Mouse (Mus musculus): ENCODE data around the gene Glyr1.

- TF ChIP-seq CTCF (IDR thresholded peaks at IDR 0.05; ENCODE audit: control insufficient read depth, insufficient read depth, insufficient read length): no peak
- TF ChIP-seq CEBPB (IDR thresholded peaks at IDR 0.05; ENCODE audit: low read depth): no peak
- TF ChIP-seq USF1 (IDR thresholded peaks at IDR 0.05; ENCODE audit: low read depth): no peak
- no peak for TF ChIP-seq MAX (IDR thresholded peaks at IDR 0.05)
- TF ChIP-seq FOSL1 (IDR thresholded peaks at IDR 0.05; ENCODE audit: insufficient read depth, low read length, poor library complexity, severe bottlenecking): no peak
Measured at GRCm38 (mm10) chr16:5012036-5013005, 37.3 kb downstream of the Glyr1 start.
